Mouse (Mus musculus): ENCODE data around the gene Tm6sf2. TPM values are rescaled to one million over a fixed set of nuclear protein-coding genes. Genes with fewer than 3 reads are reported as not detected.

Gene Tm6sf2
- total RNA-seq, 4 experiments from 2014 or later, result 0.44 to 0.90 (median 0.72) TPM

- DNase-seq (ENCODE audit: low spot score), result no peak
These were observed 16.7 kb downstream of the Tm6sf2 start for GRCm38 (mm10) chr8:70089296-70089960.

GRCm38 (mm10) chr8:70092786-70093185, 20.1 kb downstream of the Tm6sf2 start:
- no peak for DNase-seq (ENCODE audit: low spot score)

GRCm38 (mm10) chr8:70099276-70099675, 26.6 kb downstream of the Tm6sf2 start:
- DNase-seq (ENCODE audit: low spot score), result no peak

- DNase-seq (ENCODE audit: low spot score), result no peak
These were observed 27.5 kb downstream of the Tm6sf2 start for GRCm38 (mm10) chr8:70100241-70100640.

- DNase-seq (ENCODE audit: low spot score), result no peak
These were observed 31.8 kb downstream of the Tm6sf2 start for GRCm38 (mm10) chr8:70104506-70104905.

GRCm38 (mm10) chr8:70104922-70105321, 32.2 kb downstream of the Tm6sf2 start:
- DNase-seq (ENCODE audit: low spot score), result no peak

GRCm38 (mm10) chr8:70110451-70110850, 37.7 kb downstream of the Tm6sf2 start:
- no peak for DNase-seq (ENCODE audit: low spot score)

GRCm38 (mm10) chr8:70111192-70111795, 38.6 kb downstream of the Tm6sf2 start:
- no peak for DNase-seq (ENCODE audit: low spot score)

- no peak for DNase-seq (ENCODE audit: low spot score)
These were observed 39.8 kb downstream of the Tm6sf2 start for GRCm38 (mm10) chr8:70112401-70113016.

- no peak for DNase-seq (ENCODE audit: low spot score)
These were observed 41.8 kb downstream of the Tm6sf2 start for GRCm38 (mm10) chr8:70114488-70114887.

GRCm38 (mm10) chr8:70114892-70115291, 42.2 kb downstream of the Tm6sf2 start:
- DNase-seq (ENCODE audit: low spot score), result no peak

GRCm38 (mm10) chr8:70117611-70118010, 44.9 kb downstream of the Tm6sf2 start:
- DNase-seq (ENCODE audit: low spot score), result no peak

- DNase-seq (ENCODE audit: low spot score), result no peak
These were observed 46.3 kb downstream of the Tm6sf2 start for GRCm38 (mm10) chr8:70118726-70119700.

GRCm38 (mm10) chr8:70120667-70121066, 47.9 kb downstream of the Tm6sf2 start, which contains the start of gene Ncan:
Gene Ncan, minus strand, starts transcription at chr8:70120873.
- DNase-seq (ENCODE audit: low spot score), result no peak

GRCm38 (mm10) chr8:70122863-70123262, 50.1 kb downstream of the Tm6sf2 start:
- no peak for DNase-seq (ENCODE audit: low spot score)

- no peak for DNase-seq (ENCODE audit: low spot score)
These were observed 52.3 kb downstream of the Tm6sf2 start for GRCm38 (mm10) chr8:70124992-70125391.

- peak; percentile 75 for DNase-seq (ENCODE audit: low spot score)
These were observed 55.7 kb downstream of the Tm6sf2 start for GRCm38 (mm10) chr8:70128435-70128834.

- DNase-seq (ENCODE audit: low spot score), result peak; percentile 51
These were observed 56.7 kb downstream of the Tm6sf2 start for GRCm38 (mm10) chr8:70129309-70129952.
